ENCODE assay signal across 8 mouse cellular contexts in genomic region chr4:133673666-133674330, GRCm38 (mm10). TPM values are rescaled to one million over a fixed set of nuclear protein-coding genes. Genes with fewer than 3 reads are reported as not detected.
DNase-seq lines count a peak whose midpoint lies in the region; ATAC-seq and TF ChIP-seq lines count a peak whose summit lies in the region.

No protein-coding gene starts in this region.

- H3K4me3 ChIP-seq in intestine, embryonic 14.5 days (ENCODE audit: low read depth, low read length), result peak overlapping the region; percentile 57; the same call in 1 of the 2 replicates
- H3K4me3 ChIP-seq in liver, embryonic 16.5 days (ENCODE audit: low read depth, low read length), result peak overlapping the region; percentile 80; the same call in 1 of the 2 replicates
- H3K4me3 ChIP-seq in olfactory bulb, adult 2 months (ENCODE audit: insufficient read depth, low read depth, low read length), result no peak overlapping the region

- no peaks in the 10 kb centered on the region for H3K27me3 ChIP-seq in intestine, embryonic 14.5 days (replicated peaks; ENCODE audit: control insufficient read depth, insufficient read depth, low read length)
- H3K27me3 ChIP-seq in liver, embryonic 16.5 days (ENCODE audit: control insufficient read depth, insufficient read depth, low read depth, low read length), result no peaks in the 10 kb centered on the region

- TF ChIP-seq POLR2A in olfactory bulb, adult 2 months (IDR thresholded peaks at IDR 0.05; ENCODE audit: insufficient read depth, low read depth, low read length), result no peak

- ATAC-seq in intestine, embryonic 14.5 days (replicated peaks; ENCODE audit: low FRiP score, low TSS enrichment, low read depth), result no peak
- ATAC-seq in liver, embryonic 16.5 days (ENCODE audit: low read depth), result no peak

- 26% methylated on average over 10 of the region's 10 CpGs for WGBS in intestine, embryonic 14.5 days
- WGBS in liver, embryonic 16.5 days (ENCODE audit: insufficient replicate concordance), result 4% methylated on average over 10 of the region's 10 CpGs
- WGBS in olfactory bulb, adult 2 months, result 29% methylated on average over 10 of the region's 10 CpGs

- peak overlapping the region; percentile 44 for H3K4me2 ChIP-seq in intestine, embryonic 14.5 days (ENCODE audit: low read length)
- peak overlapping the region; percentile 75 for H3K4me2 ChIP-seq in liver, embryonic 16.5 days (ENCODE audit: low read depth, low read length)

- H3K4me1 ChIP-seq in intestine, embryonic 14.5 days (replicated peaks; ENCODE audit: control insufficient read depth, insufficient read depth, low read length), result peaks cover 38% of the 10 kb centered on the region
- H3K4me1 ChIP-seq in liver, embryonic 16.5 days (ENCODE audit: control insufficient read depth, low read depth, low read length), result peaks cover 51% of the 10 kb centered on the region
- peaks cover 20% of the 10 kb centered on the region for H3K4me1 ChIP-seq in olfactory bulb, adult 2 months (ENCODE audit: control insufficient read depth, insufficient read depth, low read length)

- DNase-seq in adrenal gland, postnatal 10 days, result peak; percentile 65
- no peak for DNase-seq in adrenal gland, adult 8-10 months
- peak; percentile 38 for DNase-seq in adrenal gland, postnatal 25 days
- DNase-seq in gastrocnemius, postnatal 10 days, result peak; percentile 41
- no peak for DNase-seq in intestine, embryonic 14.5 days (ENCODE audit: low spot score)
- no peak for DNase-seq in cerebellum, adult 8-10 months

- H3K9me3 ChIP-seq in intestine, embryonic 14.5 days (ENCODE audit: control insufficient read depth, low read length), result no peaks in the 10 kb centered on the region
- no peaks in the 10 kb centered on the region for H3K9me3 ChIP-seq in liver, embryonic 16.5 days (replicated peaks; ENCODE audit: control insufficient read depth, low read length)

- H3K27ac ChIP-seq in intestine, embryonic 14.5 days (ENCODE audit: low read depth), result peak overlapping the region; percentile 98
- H3K27ac ChIP-seq in liver, embryonic 16.5 days (ENCODE audit: low read length), result peak overlapping the region; percentile 98
- peak overlapping the region; percentile 31 for H3K27ac ChIP-seq in olfactory bulb, adult 2 months (ENCODE audit: insufficient read depth, low read depth, low read length)

- H3K36me3 ChIP-seq in intestine, embryonic 14.5 days (ENCODE audit: control insufficient read depth, insufficient read depth, low read length), result peaks cover 9% of the 10 kb centered on the region
- peaks cover 2% of the 10 kb centered on the region; the same call in 1 of the 2 replicates for H3K36me3 ChIP-seq in liver, embryonic 16.5 days (ENCODE audit: control insufficient read depth, insufficient read depth)

- H3K9ac ChIP-seq in intestine, embryonic 14.5 days (ENCODE audit: low read length), result no peak overlapping the region
- H3K9ac ChIP-seq in liver, embryonic 16.5 days (ENCODE audit: low read depth, low read length), result peak overlapping the region; percentile 26

- no peak for TF ChIP-seq CTCF in olfactory bulb, adult 2 months (IDR thresholded peaks at IDR 0.05; ENCODE audit: insufficient read depth, low read depth, low read length)

RNA-seq across cellular contexts. Expression of gene Pigv, which starts 1.4 kb away (rescaled TPM):
- 10 to 100 TPM; 11.9 to 18.6 TPM for total RNA-seq in adrenal gland, postnatal 10 days (2021)
- total RNA-seq in adrenal gland, adult 8-10 months (2022), result 10 to 100 TPM; 26.0 to 31.0 (median 27.3) TPM
- 17.1 and 24.6 TPM in 2 replicates for total RNA-seq in adrenal gland, postnatal 25 days (2021)
- total RNA-seq in gastrocnemius, postnatal 10 days (2021), result 10 to 100 TPM; 10.2 to 10.6 TPM
- polyA plus RNA-seq in intestine, embryonic 14.5 days (2014; fragmentation: Nextera tagmentation; extraction: Ambion mirVana), result 13.3 and 14.4 TPM in 2 replicates
- 6.0 and 6.7 TPM in 2 replicates for polyA plus RNA-seq in liver, embryonic 16.5 days (2015; fragmentation: Nextera tagmentation; extraction: Ambion mirVana)
- polyA plus RNA-seq in olfactory bulb, adult 2 months (2012; ENCODE audit: insufficient read depth, insufficient read length, low replicate concordance, missing spikeins), result not detected in 2 replicates

RNA-seq across cellular contexts. Expression of gene Zdhhc18, which starts 23.8 kb away (rescaled TPM):
- total RNA-seq in adrenal gland, postnatal 10 days (2021), result 10 to 100 TPM; 25.3 to 26.0 TPM
- total RNA-seq in adrenal gland, adult 8-10 months (2022), result 10 to 100 TPM; 17.9 to 39.5 (median 29.0) TPM
- total RNA-seq in adrenal gland, postnatal 25 days (2021), result 20.9 and 23.0 TPM in 2 replicates
- 10 to 100 TPM; 21.6 to 27.6 TPM for total RNA-seq in gastrocnemius, postnatal 10 days (2021)
- polyA plus RNA-seq in intestine, embryonic 14.5 days (2014; fragmentation: Nextera tagmentation; extraction: Ambion mirVana), result 1.9 and 2.2 TPM in 2 replicates
- polyA plus RNA-seq in liver, embryonic 16.5 days (2015; fragmentation: Nextera tagmentation; extraction: Ambion mirVana), result 0.79 and 1.1 TPM in 2 replicates
- polyA plus RNA-seq in olfactory bulb, adult 2 months (2012; ENCODE audit: insufficient read depth, insufficient read length, low replicate concordance, missing spikeins), result not detected in 2 replicates

Comparison
In these comparisons a context has a peak if more than half of its experiments do, and no peak if none do; other contexts are left out.
1. DNase-seq: peak in adrenal gland, postnatal 10 days (single experiment), adrenal gland, postnatal 25 days (single experiment) and gastrocnemius, postnatal 10 days (single experiment); none in adrenal gland, adult 8-10 months (single experiment), intestine, embryonic 14.5 days (single experiment) and cerebellum, adult 8-10 months (single experiment).
2. H3K27ac ChIP-seq: peak in every context shown above with its lines; median percentile 98 in intestine, embryonic 14.5 days; 98 in liver, embryonic 16.5 days; 31 in olfactory bulb, adult 2 months.